Comparison of ENCODE assay signal across 12 mouse cellular contexts in the genomic region with DNA sequence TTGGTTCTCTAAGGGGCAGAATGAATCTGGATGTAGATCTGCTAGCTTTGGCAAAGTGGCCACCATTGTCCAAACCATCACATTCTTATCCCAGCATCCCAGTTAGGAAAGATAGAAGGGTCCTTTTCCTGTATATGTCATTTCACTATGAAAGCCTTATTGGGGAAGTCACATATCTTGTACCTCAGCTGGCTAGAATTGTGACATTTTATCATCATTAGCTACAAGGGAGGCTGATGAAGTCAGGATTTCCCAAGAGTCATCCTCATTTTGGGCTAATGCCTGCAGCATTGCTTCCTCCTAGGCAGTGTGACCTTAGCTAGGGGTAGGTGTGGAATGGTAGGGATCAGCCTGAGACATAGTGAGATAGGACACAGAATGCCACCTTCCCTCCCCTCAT. TPM values are rescaled to one million over a fixed set of nuclear protein-coding genes. Genes with fewer than 3 reads are reported as not detected.
"Had no signal": no experiment of that assay in that cellular context is flagged by ENCODE, and none has a peak within 500 bp of the region (broad histone marks: within the 10 kb centered on the region; RNA-seq: fewer than 3 reads in every experiment).

No protein-coding gene starts in this region.

- H3K4me3 ChIP-seq: midbrain, embryonic 13.5 days; midbrain, embryonic 15.5 days; neural tube, embryonic 13.5 days; neural tube, embryonic 15.5 days had no signal

- H3K27ac ChIP-seq: liver, embryonic 14.5 days; midbrain, embryonic 13.5 days; midbrain, embryonic 15.5 days; neural tube, embryonic 13.5 days; neural tube, embryonic 15.5 days had no signal

- DNase-seq: lung, embryonic 14.5 days; lung, postnatal 10 days; retina, postnatal 1 day; right cerebral cortex, adult 18-20 months; right cerebral cortex, postnatal 25 days; right cerebral cortex, postnatal 4 days had no signal

- H3K4me1 ChIP-seq: midbrain, embryonic 13.5 days; midbrain, embryonic 15.5 days; neural tube, embryonic 13.5 days; neural tube, embryonic 15.5 days had no signal

- H3K27me3 ChIP-seq: midbrain, embryonic 13.5 days; midbrain, embryonic 15.5 days; neural tube, embryonic 13.5 days; neural tube, embryonic 15.5 days had no signal

- ATAC-seq: midbrain, embryonic 13.5 days; midbrain, embryonic 15.5 days had no signal

- H3K9me3 ChIP-seq: midbrain, embryonic 13.5 days; midbrain, embryonic 15.5 days; neural tube, embryonic 13.5 days; neural tube, embryonic 15.5 days had no signal

RNA-seq across cellular contexts. Expression of a gene that starts 21.1 kb away (rescaled TPM):
- total RNA-seq: monocyte, adult 5-6 weeks had no signal
